ENCODE assay signal across 8 mouse cellular contexts in genomic region chr11:22002783-22003340, GRCm38 (mm10). TPM values are rescaled to one million over a fixed set of nuclear protein-coding genes. Genes with fewer than 3 reads are reported as not detected.
DNase-seq lines count a peak whose midpoint lies in the region; ATAC-seq and TF ChIP-seq lines count a peak whose summit lies in the region.

Gene Otx1 (minus strand): TSS chr11:22002897.

- no peak for ATAC-seq in lung, embryonic 15.5 days (ENCODE audit: borderline replicate concordance, extremely low read depth, low FRiP score, low TSS enrichment)
- ATAC-seq in forebrain, embryonic 16.5 days: no peak

- H3K36me3 ChIP-seq in lung, embryonic 15.5 days: no peaks in the 10 kb centered on the region
- H3K36me3 ChIP-seq in forebrain, embryonic 16.5 days (ENCODE audit: control insufficient read depth, insufficient read depth): no peaks in the 10 kb centered on the region
- no peaks in the 10 kb centered on the region; the same call in none of the 2 replicates for H3K36me3 ChIP-seq in kidney, adult 2 months (ENCODE audit: control insufficient read depth, insufficient read depth, low read length)

- H3K4me3 ChIP-seq in lung, embryonic 15.5 days: peak within 1 kb of the TSS; percentile 54
- H3K4me3 ChIP-seq in cortical plate, adult 2 months (ENCODE audit: insufficient read depth, low read length): peak within 1 kb of the TSS; percentile 47
- peak within 1 kb of the TSS; percentile 59 for H3K4me3 ChIP-seq in forebrain, embryonic 16.5 days (replicated peaks; ENCODE audit: low read length)
- H3K4me3 ChIP-seq in kidney, adult 2 months (ENCODE audit: insufficient read depth, low read depth, low read length): peak within 1 kb of the TSS; percentile 35

- no peak for TF ChIP-seq POLR2A in cortical plate, adult 2 months (IDR thresholded peaks at IDR 0.05; ENCODE audit: extremely low read depth, insufficient read depth, low read length)
- no peak for TF ChIP-seq POLR2A in kidney, adult 2 months (IDR thresholded peaks at IDR 0.05; ENCODE audit: low read depth, low read length)

- peaks cover 95% of the 10 kb centered on the region for H3K27me3 ChIP-seq in lung, embryonic 15.5 days
- peaks cover 34% of the 10 kb centered on the region for H3K27me3 ChIP-seq in forebrain, embryonic 16.5 days (replicated peaks; ENCODE audit: control insufficient read depth, insufficient read depth, low read length)
- H3K27me3 ChIP-seq in kidney, adult 2 months (replicated peaks; ENCODE audit: control insufficient read depth, insufficient read depth, low read length): peaks cover 18% of the 10 kb centered on the region

- DNase-seq in lung, postnatal 10 days: no peak
- peak; percentile 35 for DNase-seq in kidney, adult 2 months
- DNase-seq in mesoderm, embryonic 11.5 days (ENCODE audit: low read depth, low spot score): peak; percentile 38
- DNase-seq in testis, postnatal 10 days (ENCODE audit: low spot score): peak; percentile 52
- no peak for DNase-seq in T-cell, adult 2 months (ENCODE audit: low spot score)

- peak within 1 kb of the TSS; percentile 24; the same call in 1 of the 2 replicates for H3K9ac ChIP-seq in lung, embryonic 15.5 days
- H3K9ac ChIP-seq in forebrain, embryonic 16.5 days (replicated peaks; ENCODE audit: low read depth, low read length): peak within 1 kb of the TSS; percentile 74

- H3K9me3 ChIP-seq in lung, embryonic 15.5 days: no peaks in the 10 kb centered on the region
- H3K9me3 ChIP-seq in forebrain, embryonic 16.5 days (ENCODE audit: control insufficient read depth, low read length): no peaks in the 10 kb centered on the region

- H3K4me2 ChIP-seq in lung, embryonic 15.5 days: peak within 1 kb of the TSS; percentile 90
- peak within 1 kb of the TSS; percentile 68 for H3K4me2 ChIP-seq in forebrain, embryonic 16.5 days (ENCODE audit: low read length)

- peaks cover 45% of the 10 kb centered on the region for H3K4me1 ChIP-seq in lung, embryonic 15.5 days
- no peaks in the 10 kb centered on the region for H3K4me1 ChIP-seq in cortical plate, adult 2 months (ENCODE audit: control insufficient read depth, insufficient read depth, low read length)
- peaks cover 39% of the 10 kb centered on the region for H3K4me1 ChIP-seq in forebrain, embryonic 16.5 days (replicated peaks; ENCODE audit: control insufficient read depth, insufficient read depth, low read length)
- no peaks in the 10 kb centered on the region for H3K4me1 ChIP-seq in kidney, adult 2 months (ENCODE audit: control insufficient read depth, insufficient read depth, low read length)

- no peak within 1 kb of the TSS for H3K27ac ChIP-seq in lung, embryonic 15.5 days
- peak within 1 kb of the TSS; percentile 61 for H3K27ac ChIP-seq in cortical plate, adult 2 months (ENCODE audit: insufficient read depth, low read length)
- H3K27ac ChIP-seq in forebrain, embryonic 16.5 days (ENCODE audit: low read length): peak within 1 kb of the TSS; percentile 88
- H3K27ac ChIP-seq in kidney, adult 2 months (ENCODE audit: insufficient read depth, low read depth, low read length): no peak within 1 kb of the TSS

- 2% methylated on average over 34 of the region's 34 CpGs for WGBS in lung, embryonic 15.5 days
- WGBS in forebrain, embryonic 16.5 days: under 1% methylated on average over 34 of the region's 34 CpGs
- 5% methylated on average over 34 of the region's 34 CpGs for WGBS in kidney, adult 2 months

- TF ChIP-seq CTCF in cortical plate, adult 2 months (IDR thresholded peaks at IDR 0.05; ENCODE audit: extremely low read depth, insufficient read depth, low read length): no peak
- TF ChIP-seq CTCF in kidney, adult 2 months (conservative IDR thresholded peaks at IDR 0.05; ENCODE audit: insufficient read depth, insufficient read length, low read depth, low read length): no peak

RNA-seq across cellular contexts. Expression of gene Otx1, which starts in this region (rescaled TPM):
- polyA plus RNA-seq in lung, embryonic 15.5 days (2015; fragmentation: Nextera tagmentation; extraction: Ambion mirVana): 0.25 and 0.50 TPM in 2 replicates
- polyA plus RNA-seq in cortical plate, adult 2 months (2012; rRNA removed): 5.6 and 5.9 TPM in 2 replicates
- 9.3 and 9.5 TPM in 2 replicates for polyA plus RNA-seq in forebrain, embryonic 16.5 days (2015; fragmentation: Nextera tagmentation; extraction: Ambion mirVana)
- polyA plus RNA-seq in kidney, adult 2 months (2012; rRNA removed): not detected in 2 replicates

Comparison
In these comparisons a context has a peak if more than half of its experiments do, and no peak if none do; other contexts are left out.
1. Peak in DNase-seq and H3K4me3 ChIP-seq in kidney, adult 2 months; RNA of the gene not detected or under 1 TPM.
2. H3K27ac ChIP-seq: peak in cortical plate, adult 2 months (single experiment) and forebrain, embryonic 16.5 days (single experiment); none in lung, embryonic 15.5 days (single experiment) and kidney, adult 2 months (single experiment).
3. DNase-seq: peak in mesoderm, embryonic 11.5 days (single experiment) and testis, postnatal 10 days (single experiment); none in lung, postnatal 10 days (single experiment) and T-cell, adult 2 months (single experiment).
4. Peak in every context shown above with its lines, with median percentiles within 50 percentile points of each other: H3K4me3 ChIP-seq.